Mouse (Mus musculus) CH12.LX (cell line): ENCODE measurements around the gene Arl1. TPM values are rescaled to one million over a fixed set of nuclear protein-coding genes. Genes with fewer than 3 reads are reported as not detected.

Experiments used
- DNase-seq: peaks from one replicate; pipeline ENCODE4 v3.0.0-alpha.2; 2013; ENCODE audit errors: extremely low read depth
- H3K27ac ChIP-seq: 2 replicates; pipeline ENCODE4 v1.5.1; 2012; ENCODE audit warnings: low read depth, mild to moderate bottlenecking, control low read depth, moderate library complexity; ENCODE audit not compliant: insufficient read depth
- H3K27me3 ChIP-seq: replicated peaks from 2 replicates; pipeline ENCODE3; 2012; ENCODE audit warnings: inconsistent platforms
- H3K36me3 ChIP-seq, 2 experiments: replicated peaks in 1 of 2; 2 replicates each; pipeline versions ENCODE3 to v1.6.1; 2012; ENCODE audit warnings: inconsistent platforms in 1 of 2, low read length in 1 of 2, mild to moderate bottlenecking in 1 of 2, mixed read lengths in 1 of 2, moderate library complexity in 1 of 2; ENCODE audit not compliant: control insufficient read depth in 1 of 2, insufficient read depth in 1 of 2
- H3K4me1 ChIP-seq, 2 experiments: 2 replicates each; pipeline ENCODE4 v1.6.1; 2012; ENCODE audit warnings: inconsistent platforms in 1 of 2, moderate library complexity in 1 of 2; ENCODE audit not compliant: insufficient read depth in 2 of 2, control insufficient read depth in 1 of 2
- H3K4me2 ChIP-seq: 2 replicates; pipeline ENCODE4 v1.6.1; 2012; ENCODE audit warnings: low read depth, mild to moderate bottlenecking, control low read depth; ENCODE audit not compliant: poor library complexity, insufficient read depth, severe bottlenecking
- H3K4me3 ChIP-seq, 3 experiments: fragments of 150-350 bp in 1 of 3; sonication (generic) in 1 of 3; replicated peaks in 1 of 3; 2 replicates each; pipeline versions ENCODE3 to v1.5.1; 2011 to 2012; ENCODE audit warnings: low read depth in 2 of 3, low read length in 2 of 3, mild to moderate bottlenecking in 2 of 3, moderate library complexity in 2 of 3, control low read depth in 1 of 3, improper control_type of control experiment in 1 of 3, inconsistent platforms in 1 of 3, mixed read lengths in 1 of 3; ENCODE audit not compliant: poor library complexity in 1 of 3
- H3K79me2 ChIP-seq: replicated peaks from 2 replicates; pipeline ENCODE4 v1.6.1; 2012; ENCODE audit warnings: mild to moderate bottlenecking, moderate library complexity; ENCODE audit not compliant: control insufficient read depth, poor library complexity, insufficient read depth, severe bottlenecking; ENCODE audit errors: extremely low read depth
- H3K9ac ChIP-seq: 2 replicates; pipeline ENCODE4 v1.6.1; 2012; ENCODE audit warnings: low read depth, mild to moderate bottlenecking, control low read depth, moderate library complexity; ENCODE audit not compliant: insufficient read depth
- H3K9me3 ChIP-seq: replicated peaks from 2 replicates; pipeline ENCODE3; 2012; ENCODE audit warnings: low read length, inconsistent platforms, mixed read lengths
- BHLHE40 ChIP-seq: IDR thresholded peaks from 2 replicates; pipeline ENCODE4 v1.6.1; 2011; ENCODE audit warnings: mild to moderate bottlenecking, low read depth, low read length, improper control_type of control experiment
- CHD1 ChIP-seq: IDR thresholded peaks from 2 replicates; pipeline ENCODE4 v1.6.1; 2012; ENCODE audit warnings: low read depth, low read length, improper control_type of control experiment, inconsistent platforms
- CHD2 ChIP-seq: IDR thresholded peaks from 2 replicates; pipeline ENCODE4 v1.6.1; 2011; ENCODE audit warnings: low read length, improper control_type of control experiment
- E2F4 ChIP-seq: IDR thresholded peaks from 2 replicates; pipeline ENCODE4 v1.6.1; 2011; ENCODE audit warnings: low read depth, low read length, improper control_type of control experiment; ENCODE audit not compliant: insufficient replicate concordance
- GABPA ChIP-seq: IDR thresholded peaks from 2 replicates; pipeline ENCODE4 v1.6.1; 2012; ENCODE audit warnings: low read depth, low read length, improper control_type of control experiment, inconsistent platforms; ENCODE audit not compliant: insufficient replicate concordance
- JUN ChIP-seq: IDR thresholded peaks from 2 replicates; pipeline ENCODE4 v1.6.1; 2011; ENCODE audit warnings: low read depth, mild to moderate bottlenecking, low read length, improper control_type of control experiment, moderate library complexity; ENCODE audit not compliant: insufficient read depth
- KAT2A ChIP-seq: IDR thresholded peaks from 2 replicates; pipeline ENCODE4 v1.6.1; 2012; ENCODE audit warnings: low read length, improper control_type of control experiment, inconsistent platforms; ENCODE audit not compliant: insufficient replicate concordance
- MAZ ChIP-seq: IDR thresholded peaks from 2 replicates; pipeline ENCODE4 v1.6.1; 2012; ENCODE audit warnings: low read depth, mild to moderate bottlenecking, inconsistent platforms, low read length, improper control_type of control experiment, moderate library complexity
- MXI1 ChIP-seq: IDR thresholded peaks from 2 replicates; pipeline ENCODE4 v1.6.1; 2011; ENCODE audit warnings: mild to moderate bottlenecking, low read depth, low read length, improper control_type of control experiment
- NRF1 ChIP-seq: IDR thresholded peaks from 2 replicates; pipeline ENCODE4 v1.6.1; 2014; ENCODE audit warnings: low read depth, mild to moderate bottlenecking, inconsistent platforms, low read length, improper control_type of control experiment, moderate library complexity
- PAX5 ChIP-seq: IDR thresholded peaks from 2 replicates; pipeline ENCODE4 v1.6.1; 2012; ENCODE audit warnings: low read length, inconsistent platforms, mixed read lengths
- POLR2A ChIP-seq: IDR thresholded peaks from 2 replicates; pipeline ENCODE4 v1.6.1; 2011; ENCODE audit warnings: low read depth, mild to moderate bottlenecking, improper control_type of control experiment, low read length
- POLR2AphosphoS2 ChIP-seq: IDR thresholded peaks from 2 replicates; pipeline ENCODE4 v1.6.1; 2011; ENCODE audit warnings: low read depth, low read length, improper control_type of control experiment
- SIN3A ChIP-seq: IDR thresholded peaks from 2 replicates; pipeline ENCODE4 v1.6.1; 2012; ENCODE audit warnings: low read length, improper control_type of control experiment, inconsistent platforms
- SMC3 ChIP-seq: IDR thresholded peaks from 2 replicates; pipeline ENCODE4 v1.6.1; 2011; ENCODE audit warnings: low read depth, low read length, improper control_type of control experiment
- USF1 ChIP-seq: IDR thresholded peaks from 2 replicates; pipeline ENCODE4 v1.6.1; 2014; ENCODE audit warnings: low read depth, mild to moderate bottlenecking, inconsistent platforms, low read length, improper control_type of control experiment
- ZC3H11A ChIP-seq: IDR thresholded peaks from 2 replicates; pipeline ENCODE4 v1.6.1; 2012; ENCODE audit warnings: low read depth, mild to moderate bottlenecking, inconsistent platforms, low read length, improper control_type of control experiment
- ZKSCAN1 ChIP-seq: IDR thresholded peaks from 2 replicates; pipeline ENCODE4 v1.6.1; 2012; ENCODE audit warnings: low read depth, inconsistent platforms, low read length, improper control_type of control experiment, borderline replicate concordance
- ZMIZ1 ChIP-seq: IDR thresholded peaks from 2 replicates; pipeline ENCODE4 v1.6.1; 2012; ENCODE audit warnings: low read depth, mild to moderate bottlenecking, inconsistent platforms, low read length, improper control_type of control experiment
- dilution Hi-C: fragments of 300-500 bp; cut with MboI; formaldehyde crosslinking; loops from 2 replicates; pipeline ENCODE4 v1.14.3; 2020; ENCODE audit warnings: low sequenced_read_pairs; ENCODE audit not compliant: extremely low pct_unique_long_range_greater_than_20kb, extremely low pct_ligation_motif_present
- in situ Hi-C: fragments of 300-500 bp; cut with MboI; formaldehyde crosslinking; loops from 3 replicates; pipeline ENCODE4 v1.14.3; 2019; ENCODE audit warnings: low sequenced_read_pairs, low pct_ligation_motif_present, low pct_unique_long_range_greater_than_20kb, mixed read lengths
- polyA plus RNA-seq: library from polyadenylated mRNA; unstranded; fragments of >175 nt; gene quantifications from 2 replicates; pipeline ENCODE4 v1.2.1, GENCODE M21; 2012; ENCODE audit warnings: low read depth; ENCODE audit not compliant: insufficient read length
- total RNA-seq, 2 experiments: library from RNA; depleted of rRNA; stranded (reverse); fragments of 300-350 nt in 1 of 2; fragments of >200 nt in 1 of 2; gene quantifications; 2 replicates each; pipeline ENCODE4 v1.2.3; 2012 to 2014

Gene Arl1
- total and polyA plus RNA-seq, 3 experiments: 48.9 to 143 (median 94.0) TPM

- H3K36me3 ChIP-seq: peaks cover 57 to 86% of the 10 kb centered on the region in 2 experiments
- no peak overlapping the region for H3K4me2 ChIP-seq
- no peak for DNase-seq
- dilution Hi-C loops: no loop called here
- H3K27me3 ChIP-seq: no peaks in the 10 kb centered on the region
- no peak overlapping the region for H3K27ac ChIP-seq
- H3K4me1 ChIP-seq: no peaks in the 10 kb centered on the region
- in situ Hi-C loops: no loop called here
- H3K9ac ChIP-seq: no peak overlapping the region
- no peaks in the 10 kb centered on the region for H3K9me3 ChIP-seq
- no peak overlapping the region for H3K4me3 ChIP-seq
- H3K79me2 ChIP-seq: no peaks in the 10 kb centered on the region
- TF ChIP-seq USF1 (no peak), SIN3A (no peak), KAT2A (no peak), ZC3H11A (no peak), JUN (no peak), GABPA (no peak), NRF1 (no peak), MXI1 (no peak), CHD1 (no peak), BHLHE40 (no peak), E2F4 (no peak), SMC3 (no peak), PAX5 (no peak), ZKSCAN1 (no peak), CHD2 (no peak)
Observed at GRCm38 (mm10) chr10:88783941-88784340, 53.3 kb downstream of the Arl1 start.

- Histone ChIP-seq H3K27me3 (no peaks in the 10 kb centered on the region), H3K36me3 (peaks cover 53 to 84% of the 10 kb centered on the region in 2 experiments), H3K27ac (no peak overlapping the region), H3K79me2 (no peaks in the 10 kb centered on the region), H3K9me3 (no peaks in the 10 kb centered on the region), H3K9ac (no peak overlapping the region), H3K4me3 (no peak overlapping the region), H3K4me2 (no peak overlapping the region), H3K4me1 (no peaks in the 10 kb centered on the region)
- no peak for TF ChIP-seq GABPA
- no peak for TF ChIP-seq POLR2A
- TF ChIP-seq MAZ: no peak
- TF ChIP-seq ZMIZ1: no peak
- no peak for TF ChIP-seq POLR2AphosphoS2
- dilution Hi-C loops (no loop called here), in situ Hi-C loops (no loop called here)
- no peak for DNase-seq
Observed at GRCm38 (mm10) chr10:88784513-88784931, 53.9 kb downstream of the Arl1 start.
